Mouse (Mus musculus): ENCODE measurements around the gene Treml4.

- no peak for TF ChIP-seq POLR2A (IDR thresholded peaks at IDR 0.05; ENCODE audit: insufficient read depth, low read length)
- no peak for TF ChIP-seq CTCF (IDR thresholded peaks at IDR 0.05; ENCODE audit: low read depth, low read length)
- TF ChIP-seq EP300 (IDR thresholded peaks at IDR 0.05; ENCODE audit: insufficient read depth, low read depth, low read length), result no peak
Observed at GRCm38 (mm10) chr17:48267591-48267990, 3.5 kb downstream of the Treml4 start.

Measured in ES-Bruce4 (cell line).